ENCODE assay signal across 16 mouse cellular contexts in the genomic region with DNA sequence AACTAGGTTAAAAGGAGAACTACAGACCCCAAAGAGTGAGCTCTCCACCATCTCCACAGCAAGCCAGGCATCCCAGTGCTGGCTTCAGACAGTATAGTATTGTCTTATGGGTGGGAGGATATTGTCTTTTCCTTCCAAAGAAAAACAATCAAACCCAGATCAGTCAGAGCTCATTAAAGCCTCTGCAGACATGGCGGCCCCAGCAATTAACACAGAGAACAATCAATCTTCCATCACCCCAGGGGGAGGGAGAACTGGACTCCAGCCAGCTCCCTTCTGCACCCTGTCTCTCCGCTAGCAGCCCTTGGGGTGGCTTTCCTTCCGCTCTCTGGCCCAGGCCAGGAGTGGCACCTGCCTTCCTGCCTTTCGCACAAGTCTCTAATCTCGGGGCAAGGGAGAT. TPM values are rescaled to one million over a fixed set of nuclear protein-coding genes. Genes with fewer than 3 reads are reported as not detected.
A peak's percentile ranks its signal among the peaks of the same experiment; 100 is the strongest.
DNase-seq lines count a peak whose midpoint lies in the region; ATAC-seq and TF ChIP-seq lines count a peak whose summit lies in the region.
"Had no signal": no experiment of that assay in that cellular context is flagged by ENCODE, and none has a peak within 500 bp of the region (broad histone marks: within the 10 kb centered on the region; RNA-seq: fewer than 3 reads in every experiment).

No protein-coding gene starts in this region.

- no peak for TF ChIP-seq CTCF in liver, postnatal 0 days (IDR thresholded peaks at IDR 0.05; ENCODE audit: low read depth)

- H3K4me3 ChIP-seq in kidney, embryonic 16.5 days (ENCODE audit: low read length) = no peak overlapping the region
- H3K4me3 ChIP-seq in neural tube, embryonic 13.5 days = no peak overlapping the region
- no peak overlapping the region for H3K4me3 ChIP-seq in midbrain, embryonic 14.5 days (replicated peaks; ENCODE audit: low read depth, low read length)
- H3K4me3 ChIP-seq in liver, postnatal 0 days (ENCODE audit: low read depth, low read length) = no peak overlapping the region
- H3K4me3 ChIP-seq: megakaryocyte, embryonic 14.5 days had no signal

- no peak overlapping the region for H3K4me2 ChIP-seq in kidney, embryonic 16.5 days (replicated peaks; ENCODE audit: low read depth, low read length)
- H3K4me2 ChIP-seq in neural tube, embryonic 13.5 days = no peak overlapping the region
- H3K4me2 ChIP-seq in midbrain, embryonic 14.5 days (ENCODE audit: low read length) = no peak overlapping the region
- H3K4me2 ChIP-seq in liver, postnatal 0 days (ENCODE audit: low read depth, low read length) = no peak overlapping the region
- H3K4me2 ChIP-seq: liver, embryonic 11.5 days had no signal

- no peak for TF ChIP-seq EP300 in liver, postnatal 0 days (IDR thresholded peaks at IDR 0.05; ENCODE audit: low read depth)

- ATAC-seq in kidney, embryonic 16.5 days (ENCODE audit: low FRiP score, low TSS enrichment) = peak; percentile 58
- ATAC-seq in neural tube, embryonic 13.5 days (ENCODE audit: low read depth) = peak; percentile 47; the same call in 1 of the 2 replicates
- no peak; the same call in 1 of the 2 replicates for ATAC-seq in midbrain, embryonic 14.5 days (ENCODE audit: low FRiP score, low TSS enrichment)
- no peak for ATAC-seq in liver, postnatal 0 days
- ATAC-seq: activated CD4-positive, CD25-positive, alpha-beta regulatory T cell, adult 4 months had no signal

- no peaks in the 10 kb centered on the region for H3K9me3 ChIP-seq in kidney, embryonic 16.5 days (ENCODE audit: low read length)
- no peaks in the 10 kb centered on the region for H3K9me3 ChIP-seq in neural tube, embryonic 13.5 days
- no peaks in the 10 kb centered on the region for H3K9me3 ChIP-seq in midbrain, embryonic 14.5 days (ENCODE audit: control insufficient read depth, low read length)
- no peaks in the 10 kb centered on the region for H3K9me3 ChIP-seq in liver, postnatal 0 days (ENCODE audit: low read length)
- H3K9me3 ChIP-seq: megakaryocyte, embryonic 14.5 days had no signal

- H3K36me3 ChIP-seq in kidney, embryonic 16.5 days (ENCODE audit: insufficient read depth, low read length) = no peaks in the 10 kb centered on the region
- H3K36me3 ChIP-seq in neural tube, embryonic 13.5 days = no peaks in the 10 kb centered on the region
- H3K36me3 ChIP-seq in midbrain, embryonic 14.5 days (ENCODE audit: control insufficient read depth, insufficient read depth, low read length) = no peaks in the 10 kb centered on the region
- H3K36me3 ChIP-seq in liver, postnatal 0 days (replicated peaks; ENCODE audit: insufficient read depth, low read length) = no peaks in the 10 kb centered on the region

- no peaks in the 10 kb centered on the region; the same call in 1 of the 2 replicates for H3K27me3 ChIP-seq in kidney, embryonic 16.5 days (ENCODE audit: insufficient read depth, low read length)
- H3K27me3 ChIP-seq in neural tube, embryonic 13.5 days = no peaks in the 10 kb centered on the region; the same call in 1 of the 2 replicates
- no peaks in the 10 kb centered on the region for H3K27me3 ChIP-seq in midbrain, embryonic 14.5 days (ENCODE audit: control insufficient read depth, insufficient read depth, low read length)
- no peaks in the 10 kb centered on the region for H3K27me3 ChIP-seq in liver, postnatal 0 days (ENCODE audit: insufficient read depth, low read length)

- no peak for DNase-seq in kidney, postnatal 14 days
- no peak for DNase-seq in neural tube, embryonic 10.5 days (ENCODE audit: extremely low spot score, low spot score)
- peak; percentile 40 for DNase-seq in midbrain, embryonic 14.5 days
- DNase-seq in heart, adult 18-20 months = no peak
- DNase-seq in liver, postnatal 0 days = no peak
- DNase-seq: cerebellum, adult 2 months; heart, adult 11 months had no signal

- no peak overlapping the region for H3K9ac ChIP-seq in kidney, embryonic 16.5 days (replicated peaks; ENCODE audit: low read length)
- H3K9ac ChIP-seq in neural tube, embryonic 13.5 days = no peak overlapping the region
- H3K9ac ChIP-seq in midbrain, embryonic 14.5 days (replicated peaks; ENCODE audit: low read length) = no peak overlapping the region
- H3K9ac ChIP-seq in liver, postnatal 0 days (replicated peaks) = no peak overlapping the region

- peaks cover 37% of the 10 kb centered on the region for H3K4me1 ChIP-seq in kidney, embryonic 16.5 days (ENCODE audit: insufficient read depth, low read length)
- H3K4me1 ChIP-seq in neural tube, embryonic 13.5 days (replicated peaks) = peaks cover 16% of the 10 kb centered on the region
- peaks cover 17% of the 10 kb centered on the region; the same call in 1 of the 2 replicates for H3K4me1 ChIP-seq in midbrain, embryonic 14.5 days (ENCODE audit: control insufficient read depth, insufficient read depth, low read length)
- no peaks in the 10 kb centered on the region for H3K4me1 ChIP-seq in liver, postnatal 0 days (ENCODE audit: insufficient read depth)
- H3K4me1 ChIP-seq: megakaryocyte, embryonic 14.5 days had no signal

- 11% methylated on average over 5 of the region's 5 CpGs for WGBS in kidney, embryonic 16.5 days
- 18% methylated on average over 5 of the region's 5 CpGs for WGBS in neural tube, embryonic 13.5 days
- WGBS in midbrain, embryonic 14.5 days = 27% methylated on average over 5 of the region's 5 CpGs
- 49% methylated on average over 5 of the region's 5 CpGs for WGBS in liver, postnatal 0 days (ENCODE audit: insufficient replicate concordance)

- H3K27ac ChIP-seq in kidney, embryonic 16.5 days (ENCODE audit: low read length) = no peak overlapping the region; the same call in 1 of the 2 replicates
- no peak overlapping the region for H3K27ac ChIP-seq in neural tube, embryonic 13.5 days (replicated peaks)
- no peak overlapping the region for H3K27ac ChIP-seq in midbrain, embryonic 14.5 days (replicated peaks; ENCODE audit: low read depth, low read length)
- no peak overlapping the region for H3K27ac ChIP-seq in liver, postnatal 0 days (ENCODE audit: low read depth)

RNA-seq across cellular contexts. Expression of a gene that starts 2.0 kb away (rescaled TPM):
- 1.3 and 3.8 TPM in 2 replicates for polyA plus RNA-seq in kidney, embryonic 16.5 days (2015; fragmentation: Nextera tagmentation; extraction: Ambion mirVana)
- polyA plus RNA-seq in neural tube, embryonic 13.5 days (2015; fragmentation: Nextera tagmentation; extraction: Ambion mirVana) = 1.0 and 4.3 TPM in 2 replicates
- 0.16 TPM in 1 of 2 replicates, not detected in the other for polyA plus RNA-seq in midbrain, embryonic 14.5 days (2014; fragmentation: Nextera tagmentation; extraction: Ambion mirVana)
- 1 to 10 TPM in 1 of 2 experiments, not detected in 1; 1.4 TPM for total RNA-seq in heart, adult 18-20 months (2021)
- 0.11 TPM in 1 of 2 replicates, not detected in the other for polyA plus RNA-seq in liver, postnatal 0 days (2015; fragmentation: Nextera tagmentation; extraction: Ambion mirVana)
- total RNA-seq: left cerebral cortex, postnatal 25 days had no signal
- polyA plus RNA-seq: activated CD4-positive, CD25-positive, alpha-beta regulatory T cell, adult 4 months had no signal

RNA-seq across cellular contexts. Expression of a gene that starts 10.8 kb away (rescaled TPM):
- polyA plus RNA-seq in kidney, embryonic 16.5 days (2015; fragmentation: Nextera tagmentation; extraction: Ambion mirVana) = 96.4 and 105 TPM in 2 replicates
- 1.1 and 2.2 TPM in 2 replicates for polyA plus RNA-seq in neural tube, embryonic 13.5 days (2015; fragmentation: Nextera tagmentation; extraction: Ambion mirVana)
- 0.72 and 1.4 TPM in 2 replicates for polyA plus RNA-seq in midbrain, embryonic 14.5 days (2014; fragmentation: Nextera tagmentation; extraction: Ambion mirVana)
- total RNA-seq in heart, adult 18-20 months (2021) = 1 to 10 TPM; 4.0 to 9.1 TPM
- 5.5 and 7.8 TPM in 2 replicates for polyA plus RNA-seq in liver, postnatal 0 days (2015; fragmentation: Nextera tagmentation; extraction: Ambion mirVana)
- total RNA-seq: left cerebral cortex, postnatal 25 days had no signal
- polyA plus RNA-seq: activated CD4-positive, CD25-positive, alpha-beta regulatory T cell, adult 4 months had no signal

RNA-seq across cellular contexts. Expression of a gene that starts 16.3 kb away (rescaled TPM):
- 0.36 and 0.37 TPM in 2 replicates for polyA plus RNA-seq in kidney, embryonic 16.5 days (2015; fragmentation: Nextera tagmentation; extraction: Ambion mirVana)
- polyA plus RNA-seq in neural tube, embryonic 13.5 days (2015; fragmentation: Nextera tagmentation; extraction: Ambion mirVana) = not detected in 2 replicates
- polyA plus RNA-seq in midbrain, embryonic 14.5 days (2014; fragmentation: Nextera tagmentation; extraction: Ambion mirVana) = not detected in 2 replicates
- not detected for total RNA-seq in heart, adult 18-20 months (2021)
- polyA plus RNA-seq in liver, postnatal 0 days (2015; fragmentation: Nextera tagmentation; extraction: Ambion mirVana) = not detected in 2 replicates
- total RNA-seq: layer of hippocampus, postnatal 10 days; left cerebral cortex, postnatal 25 days had no signal
- polyA plus RNA-seq: activated CD4-positive, CD25-positive, alpha-beta regulatory T cell, adult 4 months; cerebellum, adult 2 months; heart, postnatal 0 days had no signal

RNA-seq across cellular contexts. Expression of a gene that starts 32.3 kb away (rescaled TPM):
- 1.1 and 1.6 TPM in 2 replicates for polyA plus RNA-seq in kidney, embryonic 16.5 days (2015; fragmentation: Nextera tagmentation; extraction: Ambion mirVana)
- not detected in 2 replicates for polyA plus RNA-seq in neural tube, embryonic 13.5 days (2015; fragmentation: Nextera tagmentation; extraction: Ambion mirVana)
- polyA plus RNA-seq in midbrain, embryonic 14.5 days (2014; fragmentation: Nextera tagmentation; extraction: Ambion mirVana) = not detected in 2 replicates
- not detected for total RNA-seq in heart, adult 18-20 months (2021)
- polyA plus RNA-seq in liver, postnatal 0 days (2015; fragmentation: Nextera tagmentation; extraction: Ambion mirVana) = not detected in 2 replicates
- total RNA-seq: layer of hippocampus, postnatal 10 days; left cerebral cortex, postnatal 25 days had no signal
- polyA plus RNA-seq: activated CD4-positive, CD25-positive, alpha-beta regulatory T cell, adult 4 months; cerebellum, adult 2 months; heart, postnatal 0 days; liver, embryonic 11.5 days had no signal

RNA-seq across cellular contexts. Expression of a gene that starts 41.7 kb away (rescaled TPM):
- not detected in 2 replicates for polyA plus RNA-seq in kidney, embryonic 16.5 days (2015; fragmentation: Nextera tagmentation; extraction: Ambion mirVana)
- polyA plus RNA-seq in neural tube, embryonic 13.5 days (2015; fragmentation: Nextera tagmentation; extraction: Ambion mirVana) = not detected in 2 replicates
- not detected in 2 replicates for polyA plus RNA-seq in midbrain, embryonic 14.5 days (2014; fragmentation: Nextera tagmentation; extraction: Ambion mirVana)
- total RNA-seq in heart, adult 18-20 months (2021) = not detected
- polyA plus RNA-seq in liver, postnatal 0 days (2015; fragmentation: Nextera tagmentation; extraction: Ambion mirVana) = not detected in 2 replicates
- total RNA-seq: layer of hippocampus, postnatal 10 days; left cerebral cortex, postnatal 25 days had no signal
- polyA plus RNA-seq: activated CD4-positive, CD25-positive, alpha-beta regulatory T cell, adult 4 months; cerebellum, adult 2 months; heart, postnatal 0 days; liver, embryonic 11.5 days; lung, embryonic 16.5 days had no signal

Comparison
In these comparisons a context has a peak if more than half of its experiments do, and no peak if none do; other contexts are left out.
1. ATAC-seq: peak in kidney, embryonic 16.5 days (single experiment) and neural tube, embryonic 13.5 days (single experiment); none in midbrain, embryonic 14.5 days (single experiment) and liver, postnatal 0 days (single experiment).
2. RNA of a gene that starts 10.8 kb away (polyA plus RNA-seq): 96.4 to 105 TPM in kidney, embryonic 16.5 days; 5.5 to 7.8 TPM in liver, postnatal 0 days, 1.1 to 2.2 TPM in neural tube, embryonic 13.5 days and 0.72 to 1.4 TPM in midbrain, embryonic 14.5 days; every median in the first group is over 10 times any median in the second.